Mouse (Mus musculus): ENCODE measurements around the gene Rpusd3. TPM values are rescaled to one million over a fixed set of nuclear protein-coding genes. Genes with fewer than 3 reads are reported as not detected.
A peak's percentile ranks its signal among the peaks of the same experiment; 100 is the strongest.

The Rpusd3 gene
- total and polyA plus RNA-seq, 3 experiments, result 24.8 to 34.1 TPM; not detected in 1

- Histone ChIP-seq H3K79me2 (ENCODE audit: control insufficient read depth, insufficient read depth, low read length, poor library complexity) (peaks cover 16% of the 10 kb centered on the region), H3K36me3 (ENCODE audit: control insufficient read depth in 1 of 2, insufficient read depth in 2 of 2, low read length in 2 of 2) (peaks cover 10 to 12% of the 10 kb centered on the region in 2 experiments), H3K9ac (ENCODE audit: control insufficient read depth, low read depth, low read length, poor library complexity, severe bottlenecking) (no peak overlapping the region), H3K4me3 (ENCODE audit: control insufficient read depth in 1 of 2, insufficient read depth in 1 of 2, low read depth in 2 of 2, low read length in 2 of 2) (no peak overlapping the region), H3K9me3 (replicated peaks; ENCODE audit: insufficient read depth, low read length) (no peaks in the 10 kb centered on the region), H3K27ac (ENCODE audit: control insufficient read depth, low read depth, low read length) (no peak overlapping the region), H3K4me1 (ENCODE audit: control insufficient read depth in 1 of 2, insufficient read depth in 2 of 2, low read length in 2 of 2) (peaks cover 4 to 11% of the 10 kb centered on the region in 2 experiments), H3K27me3 (ENCODE audit: control insufficient read depth in 1 of 2, insufficient read depth in 2 of 2, low read length in 2 of 2) (no peaks in the 10 kb centered on the region; a peak in 1 of 4 replicates)
- TF ChIP-seq SIN3A (IDR thresholded peaks at IDR 0.05; ENCODE audit: low read length) (no peak), CHD2 (IDR thresholded peaks at IDR 0.05; ENCODE audit: low read length) (no peak), CHD1 (IDR thresholded peaks at IDR 0.05; ENCODE audit: low read depth, low read length) (no peak), ZMIZ1 (IDR thresholded peaks at IDR 0.05; ENCODE audit: low read depth, low read length) (no peak), MAX (IDR thresholded peaks at IDR 0.05; ENCODE audit: low read length) (no peak), MEF2A (IDR thresholded peaks at IDR 0.05; ENCODE audit: extremely low read depth, insufficient replicate concordance, low read depth, low read length, poor library complexity, severe bottlenecking) (no peak), SMC3 (IDR thresholded peaks at IDR 0.05; ENCODE audit: low read depth, low read length) (no peak), EP300 (IDR thresholded peaks at IDR 0.05; ENCODE audit: low read depth in 1 of 2, low read length in 2 of 2) (no peak), MXI1 (IDR thresholded peaks at IDR 0.05; ENCODE audit: low read depth, low read length) (no peak), KAT2A (conservative IDR thresholded peaks at IDR 0.05; ENCODE audit: low read depth, low read length) (no peak), ELF1 (IDR thresholded peaks at IDR 0.05; ENCODE audit: low read depth, low read length) (no peak), HCFC1 (IDR thresholded peaks at IDR 0.05; ENCODE audit: low read depth, low read length) (no peak), JUND (IDR thresholded peaks at IDR 0.05; ENCODE audit: low read depth, low read length) (no peak), GABPA (IDR thresholded peaks at IDR 0.05; ENCODE audit: low read depth, low read length) (no peak), RCOR1 (IDR thresholded peaks at IDR 0.05; ENCODE audit: low read depth, low read length) (no peak), GATA1 (IDR thresholded peaks at IDR 0.05; ENCODE audit: low read depth, low read length) (no peak), POLR2AphosphoS5 (IDR thresholded peaks at IDR 0.05; ENCODE audit: borderline replicate concordance, low read depth, low read length) (no peak), UBTF (IDR thresholded peaks at IDR 0.05; ENCODE audit: borderline replicate concordance, insufficient read depth, low read depth, low read length) (no peak)
- DNase-seq (ENCODE audit: low read depth, low spot score), result no peak
These were observed 28.5 kb upstream of the Rpusd3 start for GRCm38 (mm10) chr6:113447639-113448038.

DNA sequence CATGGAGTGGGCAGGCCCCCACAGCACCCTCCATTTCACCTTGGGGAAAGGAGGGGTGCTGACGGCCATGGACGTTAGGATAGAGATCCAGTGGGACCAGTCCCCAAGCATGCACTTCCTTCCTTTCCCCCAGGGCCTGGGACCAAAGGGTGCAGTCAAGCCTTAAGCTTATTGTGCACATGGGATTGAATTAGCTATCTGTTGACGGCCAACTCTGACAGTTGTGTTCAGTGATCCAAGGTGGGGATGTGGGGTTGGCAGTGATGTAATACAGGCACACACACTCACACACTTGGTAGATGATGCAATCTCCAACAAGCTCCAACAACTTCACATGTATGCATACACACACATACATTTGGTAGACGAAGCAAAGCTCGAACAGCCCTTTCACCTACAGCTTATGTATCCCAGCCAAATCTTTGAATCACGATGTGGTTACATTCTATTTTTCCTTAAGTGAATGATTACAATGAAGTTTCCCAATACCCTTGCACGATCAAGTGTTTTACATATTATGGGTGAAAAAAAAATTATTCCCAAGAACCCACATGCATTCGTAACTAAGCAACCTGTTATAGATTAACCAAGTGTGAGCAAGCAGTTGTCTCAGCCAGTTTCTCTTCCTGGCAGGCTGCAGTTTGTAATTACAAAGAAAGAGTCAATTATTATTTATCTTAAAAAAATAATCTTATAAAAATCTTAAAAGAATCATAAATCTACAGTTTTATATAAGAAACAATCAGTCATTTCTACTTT, 25.2 kb upstream of the Rpusd3 start:
- DNase-seq (ENCODE audit: low read depth, low spot score), result no peak
- Histone ChIP-seq H3K27ac (ENCODE audit: control insufficient read depth, low read depth, low read length) (no peak overlapping the region), H3K4me3 (ENCODE audit: control insufficient read depth in 1 of 2, insufficient read depth in 1 of 2, low read depth in 2 of 2, low read length in 2 of 2) (no peak overlapping the region), H3K27me3 (ENCODE audit: control insufficient read depth in 1 of 2, insufficient read depth in 2 of 2, low read length in 2 of 2) (no peaks in the 10 kb centered on the region), H3K4me1 (ENCODE audit: control insufficient read depth in 1 of 2, insufficient read depth in 2 of 2, low read length in 2 of 2) (peaks cover 4 to 16% of the 10 kb centered on the region in 2 experiments), H3K9ac (ENCODE audit: control insufficient read depth, low read depth, low read length, poor library complexity, severe bottlenecking) (no peak overlapping the region), H3K36me3 (ENCODE audit: control insufficient read depth in 1 of 2, insufficient read depth in 2 of 2, low read length in 2 of 2) (peaks cover 12 to 13% of the 10 kb centered on the region in 2 experiments), H3K79me2 (ENCODE audit: control insufficient read depth, insufficient read depth, low read length, poor library complexity) (peaks cover 18% of the 10 kb centered on the region), H3K9me3 (replicated peaks; ENCODE audit: insufficient read depth, low read length) (no peaks in the 10 kb centered on the region)
- 0 out of 2 replicates have a peak, but pooled peaks have one; percentile 21 for TF ChIP-seq ETS1 (IDR thresholded peaks at IDR 0.05; ENCODE audit: low read depth, low read length)
- TF ChIP-seq KAT2A (conservative IDR thresholded peaks at IDR 0.05; ENCODE audit: low read depth, low read length), result no peak

Measured in MEL (cell line).